Mouse (Mus musculus) liver, adult (tissue): ENCODE measurements at regions not wholly inside any gene's neighbourhood (a gene's known extent, or its start where the extent isn't known, plus 50 kb on each side); places are given as distances from the start of the nearest gene placed in this dataset.

Source experiments
- GATA4 ChIP-seq: IDR thresholded peaks from 2 replicates; pipeline ENCODE4 v1.6.1; 2014; ENCODE audit warnings: mild to moderate bottlenecking, low read length; ENCODE audit not compliant: insufficient replicate concordance

- no peak for TF ChIP-seq GATA4
Observed at GRCm38 (mm10) chr11:63264432-63265061, 135.8 kb downstream of the Pmp22 start.

- no peak for TF ChIP-seq GATA4
Observed at GRCm38 (mm10) chr11:63276641-63277040, 147.9 kb downstream of the Pmp22 start.

- no peak for TF ChIP-seq GATA4
Observed at GRCm38 (mm10) chr11:63281839-63282238, 153.1 kb downstream of the Pmp22 start.

- no peak for TF ChIP-seq GATA4
Observed at GRCm38 (mm10) chr11:63282541-63282940, 153.8 kb downstream of the Pmp22 start.

- no peak for TF ChIP-seq GATA4
Observed at GRCm38 (mm10) chr11:63286026-63286425, 157.2 kb downstream of the Pmp22 start.

- TF ChIP-seq GATA4: no peak
Observed at GRCm38 (mm10) chr11:63287766-63288165, 159.0 kb downstream of the Pmp22 start.

- TF ChIP-seq GATA4: no peak
Observed at GRCm38 (mm10) chr11:63290618-63291017, 161.8 kb downstream of the Pmp22 start.

- TF ChIP-seq GATA4: no peak
Observed at GRCm38 (mm10) chr11:63293485-63293884, 164.7 kb downstream of the Pmp22 start.

GRCm38 (mm10) chr11:63294476-63294875 is 165.7 kb downstream of the Pmp22 start:
- no peak for TF ChIP-seq GATA4

GRCm38 (mm10) chr11:63296476-63296875 is 167.7 kb downstream of the Pmp22 start:
- no peak for TF ChIP-seq GATA4

GRCm38 (mm10) chr11:63299712-63300581 is 171.2 kb downstream of the Pmp22 start:
- no peak for TF ChIP-seq GATA4

GRCm38 (mm10) chr11:63325166-63325565 is 196.4 kb downstream of the Pmp22 start:
- TF ChIP-seq GATA4: no peak

GRCm38 (mm10) chr11:63326864-63327263 is 198.1 kb downstream of the Pmp22 start:
- TF ChIP-seq GATA4: no peak

GRCm38 (mm10) chr11:63337503-63337902 is 208.7 kb downstream of the Pmp22 start:
- TF ChIP-seq GATA4: no peak

- no peak for TF ChIP-seq GATA4
Observed at GRCm38 (mm10) chr11:63338277-63338676, 209.5 kb downstream of the Pmp22 start.

- TF ChIP-seq GATA4: no peak
Observed at GRCm38 (mm10) chr11:63345653-63346052, 216.9 kb downstream of the Pmp22 start.
